Mouse (Mus musculus): ENCODE results near the gene Cdkl5.
"Not testable (repeated sequence)": the region's sequence is repeated elsewhere in the genome, so short reads cannot be mapped to it uniquely, and the experiment has no call there.

The Cdkl5 gene

DNA sequence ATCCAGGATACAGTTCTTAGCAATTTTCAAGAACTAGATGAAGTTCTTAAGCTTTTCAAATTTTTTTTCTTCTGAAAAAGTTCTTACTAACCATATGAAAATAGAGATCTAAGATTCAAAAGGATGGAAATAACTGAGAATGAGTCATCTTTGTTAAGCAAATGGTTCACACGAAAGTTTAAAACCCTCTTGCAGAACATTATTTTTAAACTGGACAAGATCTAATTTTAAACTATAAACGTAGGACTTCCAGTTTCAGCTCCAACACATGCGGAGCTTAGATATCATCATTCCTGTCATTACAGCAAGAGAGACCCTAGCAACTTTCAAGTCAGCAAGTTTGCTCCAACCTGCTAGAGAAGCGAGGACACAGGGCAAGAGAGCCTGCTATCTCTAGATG lies 88.0 kb downstream of the Cdkl5 start:
- DNase-seq: no peak

DNA sequence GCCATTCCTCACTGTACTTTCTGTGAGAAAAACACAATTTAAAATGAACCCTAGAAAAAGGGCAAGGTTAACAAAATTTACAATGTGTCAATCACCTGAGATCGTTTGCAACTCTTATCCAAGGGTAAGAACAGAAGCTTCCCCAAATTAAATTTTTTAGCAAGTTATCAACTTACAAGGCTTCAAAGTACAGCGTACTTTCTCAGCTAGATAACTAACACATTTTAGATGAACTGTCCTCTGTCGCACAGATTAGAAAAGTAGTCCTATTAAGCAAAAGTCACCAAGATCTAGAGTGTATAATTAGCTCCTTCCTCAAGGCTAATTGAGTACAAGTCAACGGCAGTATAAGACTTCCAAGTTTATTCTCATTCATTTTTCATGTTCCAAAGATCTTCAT lies 88.6 kb downstream of the Cdkl5 start:
- no peak for DNase-seq

DNA sequence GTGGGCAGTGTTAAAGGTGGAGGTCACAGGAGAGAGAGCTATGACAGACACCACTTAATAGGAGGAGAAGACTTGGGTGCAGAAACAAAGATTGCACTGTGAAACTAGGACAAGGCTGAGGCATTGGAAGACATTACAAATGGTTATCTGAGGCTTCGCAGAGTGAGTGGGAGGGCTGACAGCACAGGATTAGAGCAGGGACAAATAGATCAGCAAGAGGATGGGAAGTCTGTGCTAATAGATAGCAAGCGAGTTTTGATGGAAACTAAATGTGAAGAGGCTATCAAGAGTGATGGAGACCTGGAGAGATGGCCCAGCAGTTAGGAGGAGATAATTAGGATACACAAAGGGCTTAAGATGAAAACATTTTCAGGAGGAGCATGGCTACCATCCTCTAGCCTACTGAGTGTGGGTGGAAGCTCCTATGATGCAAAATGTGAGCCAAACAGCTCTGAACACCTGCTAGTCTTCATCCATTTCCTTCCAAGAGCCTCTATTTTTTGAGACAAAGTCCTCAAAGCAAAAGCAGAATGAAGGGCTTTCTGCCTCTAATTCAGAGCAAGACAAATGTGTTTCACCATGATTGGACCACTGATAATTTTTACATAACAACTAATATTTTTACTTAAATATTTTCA lies 89.3 kb downstream of the Cdkl5 start:
- peak; percentile 27 for DNase-seq

DNA sequence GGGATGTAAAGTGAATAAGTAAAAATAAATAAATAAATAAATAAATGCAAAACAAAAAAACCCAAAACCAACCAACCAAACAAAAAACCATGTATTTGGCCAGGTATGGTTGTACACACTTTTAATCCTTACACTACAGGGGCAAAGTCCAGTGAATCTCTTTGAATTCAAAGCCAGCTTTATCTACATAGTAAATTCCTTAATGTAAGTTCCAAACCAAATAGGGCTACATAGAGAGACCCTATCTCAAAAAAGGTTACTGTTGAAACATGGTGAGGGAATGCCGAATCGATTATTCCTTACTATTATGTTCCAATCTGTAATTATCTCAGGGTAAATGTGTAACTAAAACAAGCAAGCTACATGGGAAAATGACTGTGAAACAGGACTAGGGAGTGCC lies 93.4 kb downstream of the Cdkl5 start:
- DNase-seq: no peak

DNA sequence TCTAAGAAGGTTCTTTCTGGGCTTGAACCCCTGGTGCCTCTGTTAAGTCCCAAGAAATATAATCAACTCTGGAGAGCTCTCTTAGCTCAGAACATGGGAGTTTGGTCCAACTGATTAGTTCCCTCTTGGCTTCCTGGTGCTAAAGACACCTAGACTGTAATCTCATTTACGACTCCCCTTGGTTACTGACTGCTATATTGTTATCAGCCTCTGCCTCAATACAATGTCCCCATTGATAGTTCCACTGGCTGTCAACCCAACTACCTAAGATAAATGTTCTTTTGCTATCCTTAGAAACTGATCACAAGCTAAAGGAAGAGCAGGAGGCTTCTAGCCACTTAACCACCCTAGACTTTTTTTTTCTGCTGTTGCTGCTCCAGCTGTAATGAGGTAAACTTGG lies 102.4 kb downstream of the Cdkl5 start:
- DNase-seq: no peak

DNA sequence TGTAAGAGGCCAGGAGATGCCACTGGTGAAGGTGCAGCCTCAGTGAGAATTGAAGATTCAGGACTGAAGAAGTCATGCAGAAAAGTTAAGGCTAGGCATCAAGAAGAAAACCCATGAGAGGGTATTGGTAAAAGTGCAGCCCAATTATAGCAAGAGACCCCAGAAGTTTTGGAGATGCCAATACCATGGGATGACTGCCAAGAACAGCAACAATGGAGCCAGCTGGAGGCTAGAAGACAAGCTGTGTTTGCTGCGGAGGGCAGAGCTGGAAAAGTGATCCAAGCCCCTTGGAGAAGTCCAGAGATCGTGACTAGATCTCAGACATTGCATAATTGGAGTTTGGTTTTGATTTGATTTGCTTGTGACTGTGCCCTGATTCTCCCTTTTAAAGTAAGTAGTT lies 108.2 kb downstream of the Cdkl5 start:
- DNase-seq: no peak

DNA sequence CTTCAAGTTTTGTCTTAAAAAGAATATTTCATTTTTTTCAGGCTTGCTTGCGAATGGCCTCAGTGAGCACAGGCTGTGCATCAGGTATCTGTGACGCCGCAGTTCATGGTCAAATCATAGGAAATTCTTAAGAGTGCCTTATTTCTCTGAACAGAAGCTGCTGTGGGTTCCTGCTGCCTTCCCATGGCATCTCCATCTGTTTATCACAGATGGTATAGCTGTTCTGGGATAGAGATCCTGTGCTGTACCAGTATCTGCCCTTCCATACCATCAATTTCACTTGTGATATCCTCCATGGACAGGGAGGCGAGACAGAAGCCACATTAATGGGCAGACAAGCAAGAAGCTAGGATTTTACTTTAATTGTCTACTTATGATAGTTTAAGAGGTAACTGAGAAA lies 127.9 kb downstream of the Cdkl5 start:
- DNase-seq: peak; percentile 71

DNA sequence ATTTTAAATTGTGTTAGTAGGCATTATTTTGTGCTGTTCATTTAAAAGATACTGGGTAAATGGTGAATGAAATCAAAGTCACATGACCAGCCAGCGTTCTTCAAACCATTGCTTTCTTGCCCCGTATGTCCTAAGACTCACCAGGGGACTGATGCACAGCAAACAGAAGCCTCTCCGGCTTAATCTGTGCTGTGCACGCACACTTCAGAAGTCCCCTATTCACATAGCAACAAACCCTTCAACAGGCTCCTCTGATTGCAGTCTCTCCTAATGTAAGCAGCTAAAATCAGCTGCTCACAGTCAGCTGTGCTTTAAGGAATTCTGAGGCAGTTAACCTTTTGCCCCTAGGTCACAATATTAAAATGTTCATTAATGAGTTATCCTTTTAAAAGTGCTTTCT lies 129.5 kb downstream of the Cdkl5 start:
- DNase-seq: no peak

DNA sequence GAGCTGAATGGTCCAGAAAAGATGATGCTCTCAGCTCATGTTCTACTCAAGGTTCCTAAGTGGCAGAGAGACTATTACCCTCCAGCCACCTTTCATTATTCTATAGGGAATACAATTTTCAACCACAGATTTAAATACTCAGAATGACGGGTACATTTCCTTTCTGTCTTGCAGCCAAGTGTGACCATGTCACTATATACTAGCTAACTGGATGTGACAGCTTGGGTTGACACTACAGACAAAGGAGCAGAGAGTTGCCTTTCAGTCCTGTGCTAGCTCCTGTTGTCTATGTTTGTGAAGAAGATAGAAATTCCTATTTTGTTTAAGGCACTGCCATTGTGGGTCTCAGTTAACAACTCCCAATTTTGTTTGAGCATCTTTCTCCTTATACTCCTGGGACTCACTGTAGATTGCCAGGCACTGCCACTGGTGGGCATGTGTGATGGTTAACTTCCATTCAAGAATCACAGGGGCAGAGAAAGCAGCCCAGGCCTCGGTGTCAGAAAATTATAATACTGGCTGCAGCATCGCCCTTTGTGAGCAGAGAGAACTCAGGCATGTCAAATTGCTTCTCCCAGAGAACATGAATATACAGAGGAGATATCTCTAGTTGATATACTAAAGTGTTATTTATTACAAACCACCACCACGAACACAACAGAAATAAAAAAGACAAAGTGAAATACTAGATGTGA lies 130.7 kb downstream of the Cdkl5 start:
- DNase-seq: peak; percentile 64

DNA sequence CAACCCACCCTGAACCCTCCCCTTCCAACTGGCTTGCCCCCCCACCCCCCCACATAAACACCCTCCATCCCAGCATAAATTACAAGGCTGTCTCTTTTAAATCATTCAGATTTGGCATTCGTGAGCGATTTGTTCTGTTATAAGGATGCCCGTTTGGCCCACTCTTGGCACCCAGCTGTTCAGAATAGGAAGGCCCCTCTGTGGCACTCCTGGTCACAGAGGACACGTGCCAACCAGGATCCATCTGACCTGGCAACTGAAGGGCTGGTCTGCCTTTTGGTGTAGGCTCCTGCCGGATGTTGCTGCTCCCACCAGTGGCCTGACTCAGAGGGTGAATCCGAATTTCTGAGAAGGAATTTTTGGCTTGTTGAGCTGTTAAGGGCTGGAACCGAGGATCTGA lies 186.3 kb downstream of the Cdkl5 start:
- DNase-seq: peak; percentile 20

DNA sequence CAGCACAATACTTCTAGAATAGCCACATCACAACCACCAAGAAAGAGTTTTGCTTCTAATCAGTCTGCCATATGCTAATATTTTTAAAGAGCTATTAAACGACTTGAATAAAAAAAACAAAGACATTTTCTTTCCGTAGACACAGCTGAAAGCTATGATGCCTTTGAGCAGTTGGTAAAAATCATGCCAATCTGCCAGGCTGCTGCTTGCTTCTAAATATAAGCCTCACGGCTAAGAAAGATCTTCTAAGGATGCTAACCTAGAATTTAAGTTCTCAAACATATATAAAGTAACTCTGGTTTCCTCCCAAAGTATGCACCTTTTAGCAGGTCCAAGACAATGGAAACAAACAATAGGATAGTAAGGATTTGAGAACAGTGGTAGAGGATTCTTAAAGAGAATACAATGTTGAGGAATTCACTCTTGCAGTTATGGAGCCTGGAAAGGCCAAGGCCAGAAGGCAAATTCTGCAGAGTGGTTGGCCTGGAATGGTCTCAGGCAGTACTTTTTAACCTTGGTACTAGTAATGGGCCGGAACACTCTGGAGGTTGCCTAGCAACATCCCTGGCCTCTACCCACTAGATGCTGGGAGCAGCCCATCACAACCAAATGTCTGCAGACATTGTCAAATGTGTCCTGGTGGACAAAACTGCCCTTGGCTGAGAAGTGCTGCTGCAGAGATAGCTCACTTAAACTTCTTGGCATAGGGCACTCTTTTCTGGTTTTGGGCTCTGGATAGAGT lies 189.9 kb downstream of the Cdkl5 start:
- peak; percentile 13 for DNase-seq

DNA sequence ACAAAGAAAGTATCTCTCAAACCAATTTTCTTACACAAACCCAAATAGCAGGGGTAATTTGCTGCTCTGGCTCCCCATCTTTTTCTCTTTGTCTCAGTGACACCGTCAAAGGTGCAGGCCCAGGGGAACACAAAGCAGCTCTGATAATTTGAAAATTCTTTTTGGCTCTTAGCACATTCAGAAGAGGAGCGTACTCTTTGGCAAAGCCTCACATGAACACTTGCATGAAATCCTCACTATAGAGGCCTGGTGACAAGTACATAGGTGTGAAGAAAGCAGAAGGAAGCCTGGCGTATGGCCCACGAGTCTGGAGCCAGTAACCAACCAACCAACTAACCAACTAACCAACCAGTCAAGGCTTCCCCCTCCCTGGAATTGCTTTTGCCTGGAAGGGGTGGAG lies 199.6 kb downstream of the Cdkl5 start:
- no peak for DNase-seq

DNA sequence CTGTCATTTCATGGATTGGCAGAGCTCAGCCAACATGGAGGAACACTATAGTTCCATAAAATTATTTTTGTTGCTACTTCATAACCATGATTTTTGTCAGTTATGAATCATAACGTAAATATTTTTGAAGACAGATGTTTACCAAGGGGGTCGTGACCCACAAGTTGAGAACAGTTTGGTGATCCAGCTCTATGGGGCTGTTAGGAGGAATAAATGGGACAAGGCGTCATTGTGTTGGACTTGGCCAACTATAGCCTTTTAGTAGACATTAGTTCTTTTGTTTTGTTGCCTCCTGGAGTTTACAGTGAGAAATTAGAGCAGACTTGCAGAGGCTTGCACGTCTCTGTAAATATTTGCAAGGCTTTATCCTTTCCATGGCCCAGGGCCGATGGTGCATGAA lies 212.2 kb downstream of the Cdkl5 start:
- no peak for DNase-seq

DNA sequence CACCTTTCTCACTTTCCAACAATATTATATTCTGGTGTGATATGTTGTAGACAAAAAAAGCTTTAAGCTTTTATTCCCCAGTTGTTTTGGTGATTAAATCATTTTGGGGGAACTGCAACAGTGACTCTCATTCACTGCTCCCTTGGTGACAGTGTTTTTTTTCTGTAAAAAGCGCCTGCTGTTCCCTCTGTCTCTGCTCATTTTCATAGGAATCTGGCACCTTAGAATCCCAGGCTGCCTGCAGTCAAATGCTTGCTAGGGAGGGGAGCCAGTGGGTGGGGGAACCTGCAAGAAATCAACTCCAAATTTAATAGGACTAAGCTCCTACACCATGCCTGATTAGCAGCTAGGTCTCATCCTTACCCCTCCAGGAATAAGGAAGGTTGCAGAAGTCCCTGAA lies 221.5 kb downstream of the Cdkl5 start:
- DNase-seq: no peak

DNA sequence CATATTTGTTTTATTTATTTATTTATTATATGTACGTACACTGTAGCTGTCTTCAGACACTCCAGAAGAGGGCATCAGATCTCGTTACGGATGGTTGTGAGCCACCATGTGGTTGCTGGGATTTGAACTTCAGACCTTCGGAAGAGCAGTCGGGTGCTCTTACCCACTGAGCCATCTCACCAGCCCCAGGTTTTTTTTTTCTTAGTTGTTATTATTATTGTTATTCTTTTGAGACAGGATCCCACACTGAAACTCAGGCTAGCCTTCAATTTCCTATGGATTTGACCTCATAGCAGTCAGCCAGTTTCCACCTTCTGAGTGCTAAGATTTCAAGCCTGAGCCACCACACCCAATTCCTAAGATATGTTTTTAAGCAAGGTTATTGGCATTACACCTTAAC lies 224.9 kb downstream of the Cdkl5 start:
- not testable (repeated sequence) for DNase-seq

DNA sequence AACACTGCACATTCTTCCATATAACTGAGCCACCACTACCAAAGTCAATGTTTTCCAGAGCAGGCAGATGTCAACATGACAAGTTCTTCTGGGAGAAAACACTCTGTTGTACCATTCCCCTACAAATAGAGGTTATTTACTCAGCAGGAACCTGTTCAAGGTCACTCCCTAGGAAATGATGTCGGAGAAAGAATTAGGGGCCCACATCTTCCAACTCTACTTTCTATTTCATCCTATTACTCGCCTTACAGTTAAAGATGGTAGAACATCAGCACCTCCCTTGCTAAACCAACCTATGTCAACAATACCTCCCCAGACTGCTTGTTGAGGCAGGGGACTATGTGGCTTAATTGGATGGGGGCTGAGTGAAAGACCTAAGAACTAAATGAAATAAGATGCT lies 226.8 kb downstream of the Cdkl5 start, which contains the start of gene Rs1:
TSS of gene Rs1 (plus strand) at position 301 of the 400 bp plus-strand sequence.
- no peak for DNase-seq

DNA sequence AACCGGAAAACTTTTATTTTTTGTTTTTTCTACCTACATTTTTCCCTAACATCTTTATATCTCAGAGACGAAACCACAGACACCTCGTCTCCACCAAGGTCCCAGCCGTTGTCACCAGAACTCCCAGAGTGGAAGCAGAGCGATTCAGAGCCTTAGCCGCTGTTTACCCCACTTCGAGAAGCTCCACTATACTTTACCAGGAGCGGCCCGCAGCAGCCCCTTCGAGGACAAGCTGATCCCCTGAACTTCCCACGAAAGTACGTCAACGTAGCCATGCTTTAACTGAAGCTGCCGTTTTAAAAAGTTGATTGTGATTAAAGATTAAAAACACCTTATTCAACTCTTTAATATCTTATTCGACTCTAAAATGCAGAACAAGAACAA lies 228.3 kb downstream of the Cdkl5 start:
- DNase-seq: no peak

DNA sequence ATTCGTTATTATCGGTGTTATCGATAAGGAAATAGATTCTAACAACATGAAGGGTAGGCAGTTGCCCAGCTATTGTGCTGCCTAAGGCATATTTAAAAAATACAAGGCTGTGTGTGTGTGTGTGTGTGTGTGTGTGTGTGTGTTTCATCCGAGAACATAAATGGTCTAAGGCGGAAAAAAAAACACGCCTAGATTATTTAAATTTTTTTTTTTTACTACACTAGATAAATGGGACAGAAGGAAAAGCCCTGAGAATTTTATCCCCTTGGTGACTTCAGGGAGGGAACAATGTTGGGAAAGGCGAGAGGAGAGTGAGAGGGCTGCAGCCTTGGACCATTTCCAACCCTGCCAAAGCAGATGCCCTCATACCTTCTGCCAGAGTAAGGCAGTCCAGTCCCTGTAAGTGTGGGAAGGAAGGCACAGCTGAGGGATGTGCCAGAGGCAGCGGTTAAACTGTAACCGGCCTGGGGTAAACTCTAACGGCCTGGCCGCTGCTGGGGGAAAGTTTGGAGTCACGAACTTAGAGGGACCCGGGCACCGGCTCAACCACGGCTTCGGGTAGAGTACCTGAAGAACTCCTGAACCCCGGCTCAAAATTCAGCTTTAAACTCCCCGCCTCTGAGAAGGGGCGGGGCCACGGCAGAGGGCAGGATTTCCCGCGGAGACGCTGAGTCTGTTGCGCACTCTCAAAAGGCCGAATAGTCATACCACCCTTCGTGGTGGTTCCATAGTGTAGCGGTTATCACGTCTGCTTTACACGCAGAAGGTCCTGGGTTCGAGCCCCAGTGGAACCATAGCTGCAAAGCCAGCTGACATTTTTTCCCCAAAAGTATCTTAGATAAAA lies 228.9 kb downstream of the Cdkl5 start:
- peak; percentile 91 for DNase-seq

DNA sequence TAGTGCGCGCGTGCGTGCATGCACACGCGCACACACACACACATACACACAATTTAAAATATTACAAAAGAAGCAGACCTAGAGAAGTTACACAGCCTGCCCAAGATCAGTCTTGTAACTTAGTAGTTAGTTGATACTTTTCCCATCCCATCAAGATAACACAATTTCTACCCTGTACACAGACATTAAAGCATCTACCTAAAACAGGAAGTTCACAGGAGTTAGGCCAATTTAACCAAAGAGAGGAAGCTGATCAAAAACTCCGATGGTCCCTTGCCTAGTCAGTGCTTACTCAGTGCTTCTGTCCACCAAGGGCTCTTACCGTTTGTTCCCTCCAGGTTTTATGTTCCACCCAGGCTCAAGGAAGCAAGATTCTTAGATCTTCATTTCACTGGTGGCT lies 243.7 kb downstream of the Cdkl5 start:
- DNase-seq: no peak

DNA sequence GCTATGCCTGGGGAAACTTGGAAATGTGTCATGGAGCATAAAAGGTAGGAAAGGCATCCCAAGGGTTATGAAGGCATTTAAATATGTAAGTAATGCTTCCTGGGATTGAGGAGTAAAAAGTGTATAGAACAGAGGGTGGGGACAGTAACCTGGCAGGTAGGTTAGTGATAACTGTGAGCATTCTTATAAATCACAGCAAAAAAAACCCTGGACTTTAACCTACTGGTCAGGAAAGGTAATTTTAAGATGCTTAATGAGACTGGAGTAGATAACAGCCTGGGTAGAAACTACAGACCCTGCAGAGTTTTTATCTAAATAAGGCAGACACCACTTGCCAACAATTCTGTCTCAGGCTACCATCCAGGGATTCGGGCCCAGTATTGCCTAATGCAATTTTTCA lies 245.9 kb downstream of the Cdkl5 start:
- DNase-seq: peak; percentile 12

DNA sequence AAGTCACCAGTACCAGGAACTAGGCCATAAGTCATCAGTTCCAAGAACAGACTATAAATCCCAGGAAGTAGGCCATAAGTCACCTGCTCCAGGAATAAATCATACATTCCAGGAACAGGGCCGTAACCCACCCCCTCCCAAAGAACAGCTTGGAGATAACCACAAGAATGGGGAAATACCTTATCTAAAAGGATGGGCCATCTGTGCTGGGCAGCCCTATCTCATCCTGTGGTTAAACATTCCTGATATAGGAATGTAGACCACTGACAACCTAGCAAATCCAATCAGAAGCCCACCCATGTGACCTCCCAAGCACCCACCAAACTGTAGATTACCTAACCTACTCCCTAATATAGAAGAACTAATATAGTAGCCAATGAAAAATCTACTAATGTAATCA lies 249.1 kb downstream of the Cdkl5 start:
- DNase-seq: no peak

DNA sequence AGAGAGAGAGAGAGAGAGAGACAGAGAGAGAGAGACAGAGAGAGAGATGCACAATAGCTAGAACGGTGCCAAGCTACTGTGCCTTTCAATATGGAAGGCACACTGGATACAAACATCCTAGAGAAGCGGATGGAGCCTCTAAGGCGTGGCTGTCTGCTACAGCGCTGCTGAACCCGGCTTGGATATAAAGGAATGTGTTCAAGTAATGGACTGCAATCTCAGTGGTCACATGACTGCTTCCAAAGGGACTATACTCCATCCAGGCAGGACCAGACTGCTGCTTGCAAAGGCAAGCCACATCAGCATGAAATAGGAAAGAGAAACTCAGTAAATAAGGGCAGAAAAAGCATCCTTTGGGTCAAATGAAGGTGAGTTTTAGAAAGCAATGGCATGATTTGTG lies 258.9 kb downstream of the Cdkl5 start, which contains the start of gene Ppef1:
TSS of gene Ppef1 (minus strand) at position 116 of the 400 bp plus-strand sequence.
- no peak for DNase-seq
